Mouse (Mus musculus): Measurements from ENCODE around the gene Nlrp10. TPM values are rescaled to one million over a fixed set of nuclear protein-coding genes. Genes with fewer than 3 reads are reported as not detected.

Nlrp10 gene
- polyA plus RNA-seq, 1 experiment from 2014 or later = 0.27 TPM

DNA sequence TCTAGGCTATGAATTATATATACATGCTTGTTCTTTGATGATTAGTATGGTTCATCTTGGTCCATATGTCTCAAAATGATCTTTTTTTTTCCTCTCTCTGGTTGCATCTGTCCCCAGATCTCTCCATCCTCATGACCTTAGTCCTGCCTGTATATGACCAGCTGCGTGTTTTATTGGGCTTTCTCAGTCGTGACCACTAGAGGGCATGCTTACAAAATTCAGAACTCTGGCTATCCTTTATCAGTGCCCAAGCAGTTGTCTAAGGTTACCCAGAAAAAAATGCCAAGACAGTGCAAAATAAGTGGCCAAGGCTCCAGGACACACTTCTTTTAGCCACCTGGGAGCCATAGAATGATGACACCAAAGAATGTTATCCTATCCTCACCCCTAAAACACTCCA is 14.0 kb upstream of the Nlrp10 start:
- DNase-seq (ENCODE audit: low spot score) = peak; percentile 46
- Histone ChIP-seq H3K4me3 (ENCODE audit: low read depth, low read length) (no peak overlapping the region), H3K9me3 (ENCODE audit: low read length) (no peaks in the 10 kb centered on the region), H3K27ac (ENCODE audit: low read length) (no peak overlapping the region), H3K4me1 (ENCODE audit: insufficient read depth, low read depth, low read length) (no peaks in the 10 kb centered on the region), H3K27me3 (replicated peaks; ENCODE audit: insufficient read depth, low read length) (no peaks in the 10 kb centered on the region), H3K4me2 (replicated peaks; ENCODE audit: low read depth, low read length) (no peak overlapping the region), H3K36me3 (ENCODE audit: insufficient read depth, low read length) (peaks cover 29% of the 10 kb centered on the region), H3K9ac (replicated peaks; ENCODE audit: low read depth) (no peak overlapping the region)
- 6% methylated on average over 2 of the region's 2 CpGs for WGBS
- peak; percentile 43; the same call in 1 of the 2 replicates for ATAC-seq
- TF ChIP-seq EP300 (IDR thresholded peaks at IDR 0.05) (no peak), CTCF (IDR thresholded peaks at IDR 0.05) (peak; percentile 74)

DNA sequence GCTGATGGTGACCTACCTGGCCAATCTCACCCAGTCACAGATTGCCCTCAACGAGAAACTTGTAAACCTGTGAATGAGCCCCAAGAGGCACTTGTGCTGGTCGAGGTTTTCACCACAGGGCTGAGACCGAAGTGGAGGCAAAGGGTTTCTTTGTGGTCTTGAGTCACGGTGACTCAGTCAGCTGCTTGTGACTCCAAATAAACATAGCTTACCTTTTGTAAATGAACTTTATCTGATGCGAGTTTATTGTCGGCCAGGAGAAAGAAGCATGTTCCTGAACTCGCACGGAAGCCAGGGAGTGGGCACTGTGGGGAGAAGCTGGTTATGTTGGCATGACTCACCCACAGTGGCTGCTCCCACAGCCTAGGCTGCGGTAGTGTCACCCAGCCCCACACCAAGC is 11.5 kb upstream of the Nlrp10 start:
- TF ChIP-seq EP300 (IDR thresholded peaks at IDR 0.05) = no peak
- no peak for TF ChIP-seq CTCF (IDR thresholded peaks at IDR 0.05)
- Histone ChIP-seq H3K27me3 (replicated peaks; ENCODE audit: insufficient read depth, low read length) (no peaks in the 10 kb centered on the region), H3K9ac (replicated peaks; ENCODE audit: low read depth) (no peak overlapping the region), H3K9me3 (ENCODE audit: low read length) (no peaks in the 10 kb centered on the region), H3K4me1 (ENCODE audit: insufficient read depth, low read depth, low read length) (no peaks in the 10 kb centered on the region), H3K27ac (ENCODE audit: low read length) (no peak overlapping the region), H3K4me2 (replicated peaks; ENCODE audit: low read depth, low read length) (no peak overlapping the region), H3K4me3 (ENCODE audit: low read depth, low read length) (no peak overlapping the region), H3K36me3 (ENCODE audit: insufficient read depth, low read length) (peaks cover 39% of the 10 kb centered on the region)
- DNase-seq (ENCODE audit: low spot score) (no peak), ATAC-seq (no peak)
- 71% methylated on average over 9 of the region's 9 CpGs for WGBS

DNA sequence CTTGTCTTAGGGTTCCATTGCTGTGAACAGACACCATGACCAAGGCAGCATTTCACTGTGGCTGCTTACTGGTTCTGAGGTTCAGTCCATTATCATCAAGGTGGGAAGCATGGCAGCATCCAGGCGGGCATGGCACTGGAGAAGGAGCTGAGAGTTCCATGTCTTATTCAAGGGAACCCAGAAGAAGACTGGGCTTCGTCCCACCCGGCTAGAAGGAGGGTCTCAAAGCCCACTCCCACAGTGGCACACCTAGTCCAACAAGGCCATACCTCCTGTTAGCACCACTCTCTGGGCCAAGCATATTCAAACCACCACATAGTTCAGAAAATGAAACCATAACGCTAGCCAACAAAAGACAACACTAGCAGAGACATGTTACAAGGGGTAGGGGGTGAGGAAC is 6.6 kb upstream of the Nlrp10 start:
- no peak for TF ChIP-seq EP300 (IDR thresholded peaks at IDR 0.05)
- TF ChIP-seq CTCF (IDR thresholded peaks at IDR 0.05) = no peak
- no peaks in the 10 kb centered on the region for H3K9me3 ChIP-seq (ENCODE audit: low read length)
- H3K27me3 ChIP-seq (replicated peaks; ENCODE audit: insufficient read depth, low read length) = no peaks in the 10 kb centered on the region
- ATAC-seq = no peak
- H3K9ac ChIP-seq (replicated peaks; ENCODE audit: low read depth) = no peak overlapping the region
- peaks cover 12% of the 10 kb centered on the region; the same call in 1 of the 2 replicates for H3K4me1 ChIP-seq (ENCODE audit: insufficient read depth, low read depth, low read length)
- peaks cover 20% of the 10 kb centered on the region for H3K36me3 ChIP-seq (ENCODE audit: insufficient read depth, low read length)
- H3K27ac ChIP-seq (ENCODE audit: low read length) = no peak overlapping the region
- H3K4me2 ChIP-seq (replicated peaks; ENCODE audit: low read depth, low read length) = no peak overlapping the region
- no peak for DNase-seq (ENCODE audit: low spot score)
- WGBS = 95% methylated on average over 4 of the region's 4 CpGs
- H3K4me3 ChIP-seq (ENCODE audit: low read depth, low read length) = no peak overlapping the region

DNA sequence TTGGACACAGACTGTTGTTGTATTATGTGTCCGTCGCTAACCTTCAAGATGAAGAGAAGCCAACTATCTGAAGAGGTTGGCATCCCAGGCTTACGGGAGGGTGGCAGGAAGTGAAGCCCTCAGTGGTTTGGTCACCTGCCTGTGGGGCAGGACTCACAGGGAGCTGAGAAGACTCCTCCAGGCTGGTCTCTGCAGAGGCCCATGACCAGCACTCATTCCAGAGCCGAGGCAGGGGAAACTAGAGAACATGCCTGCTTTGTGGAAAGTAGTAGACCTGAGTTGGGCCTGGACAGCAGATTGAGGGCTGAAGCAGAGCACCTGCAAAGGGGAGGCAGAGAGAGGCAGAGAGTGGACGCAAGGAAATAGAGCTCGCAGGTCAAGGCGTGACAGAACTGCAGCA is 5.4 kb upstream of the Nlrp10 start:
- Histone ChIP-seq H3K27ac (ENCODE audit: low read length) (no peak overlapping the region), H3K4me1 (ENCODE audit: insufficient read depth, low read depth, low read length) (peaks cover 12% of the 10 kb centered on the region; the same call in 1 of the 2 replicates), H3K4me2 (replicated peaks; ENCODE audit: low read depth, low read length) (peak overlapping the region; percentile 79), H3K9ac (replicated peaks; ENCODE audit: low read depth) (0 out of 2 replicates have a peak overlapping the region, but pooled peaks have one; percentile 98), H3K27me3 (replicated peaks; ENCODE audit: insufficient read depth, low read length) (no peaks in the 10 kb centered on the region), H3K9me3 (ENCODE audit: low read length) (no peaks in the 10 kb centered on the region), H3K36me3 (ENCODE audit: insufficient read depth, low read length) (peaks cover 14% of the 10 kb centered on the region), H3K4me3 (ENCODE audit: low read depth, low read length) (0 out of 2 replicates have a peak overlapping the region, but pooled peaks have one; percentile 94)
- ATAC-seq (no peak), DNase-seq (ENCODE audit: low spot score) (no peak)
- TF ChIP-seq CTCF (IDR thresholded peaks at IDR 0.05) (no peak), EP300 (IDR thresholded peaks at IDR 0.05) (no peak)
- 72% methylated on average over 7 of the region's 7 CpGs for WGBS

DNA sequence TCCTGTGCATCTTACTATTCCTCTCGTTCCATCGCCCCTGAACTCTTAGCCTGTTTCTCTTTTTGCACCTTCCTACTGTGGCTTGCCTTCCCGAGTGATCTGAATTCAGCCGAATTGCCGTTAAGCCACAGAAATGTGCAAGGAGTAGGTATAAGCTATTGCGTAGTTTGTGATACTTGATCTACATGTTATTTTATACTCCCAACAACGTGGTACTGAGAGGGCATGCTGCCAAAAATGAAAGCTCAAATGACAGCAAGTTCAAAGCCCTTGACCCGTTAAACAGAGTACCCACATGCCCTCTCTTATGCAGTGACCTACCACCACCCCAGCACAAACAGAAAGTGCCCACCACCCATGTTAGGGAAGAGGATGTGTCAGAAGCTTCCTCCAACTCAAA is 4.9 kb upstream of the Nlrp10 start:
- ATAC-seq (no peak), DNase-seq (ENCODE audit: low spot score) (peak; percentile 17)
- Histone ChIP-seq H3K27ac (ENCODE audit: low read length) (peak overlapping the region; percentile 91; the same call in 1 of the 2 replicates), H3K27me3 (replicated peaks; ENCODE audit: insufficient read depth, low read length) (no peaks in the 10 kb centered on the region), H3K36me3 (ENCODE audit: insufficient read depth, low read length) (peaks cover 14% of the 10 kb centered on the region), H3K4me3 (ENCODE audit: low read depth, low read length) (peak overlapping the region; percentile 94), H3K9ac (replicated peaks; ENCODE audit: low read depth) (peak overlapping the region; percentile 98), H3K4me2 (replicated peaks; ENCODE audit: low read depth, low read length) (peak overlapping the region; percentile 79), H3K9me3 (ENCODE audit: low read length) (no peaks in the 10 kb centered on the region), H3K4me1 (ENCODE audit: insufficient read depth, low read depth, low read length) (peaks cover 12% of the 10 kb centered on the region; the same call in 1 of the 2 replicates)
- 3% methylated on average over 8 of the region's 8 CpGs for WGBS
- TF ChIP-seq EP300 (IDR thresholded peaks at IDR 0.05) (no peak), CTCF (IDR thresholded peaks at IDR 0.05) (no peak)

DNA sequence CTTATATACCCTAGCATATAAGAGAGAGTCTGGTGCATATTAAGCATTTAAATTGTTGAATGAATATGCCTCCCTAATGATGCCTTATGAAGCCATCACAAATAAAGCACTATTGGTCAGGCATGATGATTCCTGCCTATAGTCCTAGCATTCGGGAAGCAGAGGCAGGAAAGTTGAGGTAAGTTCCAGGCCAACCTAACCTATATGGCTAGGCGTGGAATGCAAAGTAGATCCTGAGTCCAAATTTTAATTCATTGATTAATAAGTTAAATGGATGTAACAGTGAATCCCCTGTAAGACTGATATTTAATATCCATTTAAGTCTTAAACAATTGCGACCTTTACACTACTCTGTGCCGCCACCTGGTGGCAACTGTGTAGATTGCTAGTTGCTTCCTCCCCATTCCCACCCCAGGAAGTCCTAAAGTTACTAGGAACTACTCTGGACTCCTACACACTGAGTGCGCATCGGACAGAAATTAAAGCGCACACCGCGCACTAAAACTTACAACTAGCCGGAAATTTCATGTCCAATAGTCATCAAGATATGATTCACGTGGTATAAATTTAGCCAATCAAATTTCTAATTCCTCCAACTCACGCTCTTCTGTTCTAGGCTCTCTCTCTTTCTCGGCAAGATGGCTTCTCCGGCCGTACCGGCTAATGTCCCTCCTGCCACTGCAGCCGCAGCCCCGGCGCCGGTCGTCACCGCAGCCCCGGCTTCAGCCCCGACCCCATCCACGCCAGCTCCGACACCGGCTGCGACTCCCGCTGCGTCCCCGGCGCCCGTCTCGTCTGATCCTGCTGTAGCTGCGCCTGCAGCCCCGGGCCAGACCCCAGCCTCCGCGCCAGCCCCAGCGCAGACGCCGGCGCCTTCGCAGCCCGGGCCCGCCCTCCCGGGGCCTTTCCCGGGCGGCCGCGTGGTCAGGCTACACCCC is 4.1 kb upstream of the Nlrp10 start, which contains the start of gene Eif3f:
Gene Eif3f (plus strand): TSS at position 624 of the 938 bp plus-strand sequence.
- ATAC-seq = peak; percentile 99
- 2% methylated on average over 50 of the region's 50 CpGs for WGBS

More for the DNA sequence above, 4.1 kb upstream of the Nlrp10 start, which contains the start of gene Eif3f:
- Histone ChIP-seq H3K9me3 (ENCODE audit: low read length) (no peaks in the 10 kb centered on the region), H3K4me1 (ENCODE audit: insufficient read depth, low read depth, low read length) (peaks cover 12% of the 10 kb centered on the region; the same call in 1 of the 2 replicates), H3K4me3 (ENCODE audit: low read depth, low read length) (peak within 1 kb of the TSS; percentile 94), H3K36me3 (ENCODE audit: insufficient read depth, low read length) (peaks cover 11% of the 10 kb centered on the region), H3K4me2 (replicated peaks; ENCODE audit: low read depth, low read length) (peak within 1 kb of the TSS; percentile 79), H3K27me3 (replicated peaks; ENCODE audit: insufficient read depth, low read length) (no peaks in the 10 kb centered on the region), H3K27ac (ENCODE audit: low read length) (peak within 1 kb of the TSS; percentile 91), H3K9ac (replicated peaks; ENCODE audit: low read depth) (peak within 1 kb of the TSS; percentile 98)
- TF ChIP-seq CTCF (IDR thresholded peaks at IDR 0.05) (peak; percentile 95), EP300 (IDR thresholded peaks at IDR 0.05) (peak; percentile 40; the same call in 1 of the 2 replicates)
- peak; percentile 99 for DNase-seq (ENCODE audit: low spot score)
